Mouse (Mus musculus) heart, adult 2 months (tissue): ENCODE data around the gene Ssna1. TPM values are rescaled to one million over a fixed set of nuclear protein-coding genes. Genes with fewer than 3 reads are reported as not detected.
A peak's percentile ranks its signal among the peaks of the same experiment; 100 is the strongest.

Experiments used
- DNase-seq, 2 experiments: peaks; one replicate each; pipeline ENCODE4 v3.0.0; 2021
- H3K27ac ChIP-seq: fragments of 200-600 bp; 2 replicates; pipeline ENCODE4 v1.8.1; 2022
- H3K27me3 ChIP-seq: fragments of 200-500 bp; 2 replicates; pipeline ENCODE4 v1.6.1; 2012; ENCODE audit warnings: mild to moderate bottlenecking, low read length, inconsistent platforms, mixed read lengths; ENCODE audit not compliant: control insufficient read depth, insufficient read depth
- H3K36me3 ChIP-seq: fragments of 200-500 bp; 2 replicates; pipeline ENCODE4 v1.6.1; 2012; ENCODE audit warnings: low read length, inconsistent platforms; ENCODE audit not compliant: control insufficient read depth, insufficient read depth
- H3K4me1 ChIP-seq: fragments of 200-500 bp; 2 replicates; pipeline ENCODE4 v1.6.1; 2011; ENCODE audit warnings: low read length; ENCODE audit not compliant: control insufficient read depth, insufficient read depth
- H3K4me3 ChIP-seq: fragments of 200-600 bp; 2 replicates; pipeline ENCODE4 v1.8.1; 2022
- H3K79me2 ChIP-seq: fragments of 200-500 bp; replicated peaks from 2 replicates; pipeline ENCODE4 v1.6.1; 2012; ENCODE audit warnings: mild to moderate bottlenecking, inconsistent platforms, low read length, moderate library complexity, mixed read lengths; ENCODE audit not compliant: control insufficient read depth, insufficient read depth
- H3K9ac ChIP-seq: fragments of 200-500 bp; 2 replicates; pipeline ENCODE4 v1.6.1; 2012; ENCODE audit warnings: low read depth, mild to moderate bottlenecking, control low read depth, inconsistent platforms, low read length, mixed read lengths
- CTCF ChIP-seq: fragments of 200-600 bp; IDR thresholded peaks from 2 replicates; pipeline ENCODE4 v1.8.1; 2022; ENCODE audit warnings: antibody characterized with exemption, mild to moderate bottlenecking, moderate library complexity
- EP300 ChIP-seq: fragments of 200-500 bp; IDR thresholded peaks from 2 replicates; pipeline ENCODE4 v1.6.1; 2011; ENCODE audit warnings: low read depth, low read length, control low read depth; ENCODE audit not compliant: insufficient read depth
- POLR2A ChIP-seq: fragments of 200-500 bp; IDR thresholded peaks from 2 replicates; pipeline ENCODE4 v1.6.1; 2011; ENCODE audit warnings: mild to moderate bottlenecking, low read depth, low read length, control low read depth; ENCODE audit not compliant: insufficient read depth
- WGBS: fragments of 180-500 bp; shearing (Covaris S2); methylation state at CpG from one replicate; pipeline ENCODE4 v1.1.7; 2018; 5-methylcytosine and 5-hydroxymethylcytosine counted together
- intact Hi-C: fragments of 180-260 bp; cut with DNase I; formaldehyde crosslinking; loops from one replicate; pipeline ENCODE4 v1.15.1; 2025
- polyA plus RNA-seq: library from polyadenylated mRNA; depleted of rRNA; stranded (reverse); fragments of >200 nt; gene quantifications from 2 replicates; pipeline ENCODE4 v1.2.3, GENCODE M21; 2012
- total RNA-seq, 2 experiments: library from RNA; stranded (reverse); gene quantifications; 2 replicates each; pipeline ENCODE4 v1.2.3; 2021

Ssna1 gene
- total and polyA plus RNA-seq, 3 experiments: 33.1 to 41.5 (median 39.7) TPM

- H3K27ac ChIP-seq: peak overlapping the region; percentile 85
- WGBS: 71% methylated on average over 6 of the region's 6 CpGs
- 0 out of 2 replicates have a peak overlapping the region, but pooled peaks have one; percentile 8 for H3K9ac ChIP-seq
- H3K27me3 ChIP-seq: no peaks in the 10 kb centered on the region
- DNase-seq: no peak
- TF ChIP-seq EP300 (no peak), CTCF (no peak), POLR2A (no peak)
- no peak overlapping the region for H3K4me3 ChIP-seq
- H3K36me3 ChIP-seq: no peaks in the 10 kb centered on the region; the same call in 1 of the 2 replicates
- intact Hi-C loops: loop anchor here (1.0 to 5.0 kb wide), 3 partner anchors 26 to 43 kb away; partner anchors contain the start of genes Anapc2, Ssna1 and Tmem203
- no peaks in the 10 kb centered on the region for H3K79me2 ChIP-seq
- H3K4me1 ChIP-seq: peaks cover 4% of the 10 kb centered on the region
Measured at GRCm38 (mm10) chr2:25228995-25229530, 43.2 kb downstream of the Ssna1 start.

GRCm38 (mm10) chr2:25228431-25228889, 43.8 kb downstream of the Ssna1 start:
- no peaks in the 10 kb centered on the region for H3K79me2 ChIP-seq
- peak overlapping the region; percentile 36; the same call in 1 of the 2 replicates for H3K4me3 ChIP-seq
- WGBS: under 1% methylated on average over 7 of the region's 7 CpGs
- H3K27ac ChIP-seq: peak overlapping the region; percentile 85
- H3K9ac ChIP-seq: no peak overlapping the region; the same call in 1 of the 2 replicates
- intact Hi-C loops: loop anchor here (1.0 to 5.0 kb wide), 3 partner anchors 26 to 44 kb away; partner anchors contain the start of genes Anapc2, Ssna1 and Tmem203
- peak; percentile 84 to 90 for DNase-seq
- no peaks in the 10 kb centered on the region for H3K27me3 ChIP-seq
- TF ChIP-seq POLR2A: no peak
- TF ChIP-seq CTCF: peak; percentile 83
- TF ChIP-seq EP300: peak; percentile 63; the same call in 1 of the 2 replicates
- H3K4me1 ChIP-seq: peaks cover 4% of the 10 kb centered on the region
- no peaks in the 10 kb centered on the region; the same call in 1 of the 2 replicates for H3K36me3 ChIP-seq

GRCm38 (mm10) chr2:25227406-25227805, 44.8 kb downstream of the Ssna1 start:
- Histone ChIP-seq H3K36me3 (peaks cover 3% of the 10 kb centered on the region; the same call in 1 of the 2 replicates), H3K4me3 (no peak overlapping the region), H3K27ac (no peak overlapping the region), H3K9ac (no peak overlapping the region), H3K27me3 (no peaks in the 10 kb centered on the region), H3K4me1 (peaks cover 5% of the 10 kb centered on the region), H3K79me2 (no peaks in the 10 kb centered on the region)
- intact Hi-C loops: loop anchor here (5.0 kb wide), 1 partner anchor 45 kb away; the partner anchor contains the start of genes Anapc2 and Ssna1
- TF ChIP-seq EP300: no peak
- TF ChIP-seq CTCF: no peak
- no peak for TF ChIP-seq POLR2A
- no peak for DNase-seq
- 95% methylated on average over 4 of the region's 4 CpGs for WGBS

GRCm38 (mm10) chr2:25226864-25227263, 45.4 kb downstream of the Ssna1 start:
- no peak overlapping the region for H3K27ac ChIP-seq
- no peaks in the 10 kb centered on the region for H3K27me3 ChIP-seq
- no peak overlapping the region for H3K9ac ChIP-seq
- DNase-seq: no peak
- peaks cover 3% of the 10 kb centered on the region; the same call in 1 of the 2 replicates for H3K36me3 ChIP-seq
- 77% methylated on average over 5 of the region's 5 CpGs for WGBS
- TF ChIP-seq CTCF (no peak), POLR2A (no peak), EP300 (no peak)
- intact Hi-C loops: loop anchor here (5.0 kb wide), 1 partner anchor 45 kb away; the partner anchor contains the start of genes Anapc2 and Ssna1
- peaks cover 5% of the 10 kb centered on the region for H3K4me1 ChIP-seq
- no peaks in the 10 kb centered on the region for H3K79me2 ChIP-seq
- no peak overlapping the region for H3K4me3 ChIP-seq

GRCm38 (mm10) chr2:25225811-25226379, 46.3 kb downstream of the Ssna1 start:
- no peak for TF ChIP-seq CTCF
- no peak for TF ChIP-seq EP300
- TF ChIP-seq POLR2A: no peak
- Histone ChIP-seq H3K27ac (peak overlapping the region; percentile 95), H3K4me3 (peak overlapping the region; percentile 58; the same call in 1 of the 2 replicates), H3K4me1 (peaks cover 5% of the 10 kb centered on the region), H3K79me2 (no peaks in the 10 kb centered on the region), H3K27me3 (no peaks in the 10 kb centered on the region), H3K9ac (no peak overlapping the region), H3K36me3 (peaks cover 3% of the 10 kb centered on the region; the same call in 1 of the 2 replicates)
- 80% methylated on average over 8 of the region's 8 CpGs for WGBS
- intact Hi-C loops: loop anchor here (1.0 to 5.0 kb wide), 2 partner anchors 30 to 46 kb away; partner anchors contain the start of genes Anapc2, Ssna1 and Tor4a
- no peak for DNase-seq
